Mouse (Mus musculus): Measurements from ENCODE around the gene Ptk7. TPM values are rescaled to one million over a fixed set of nuclear protein-coding genes. Genes with fewer than 3 reads are reported as not detected.

Gene Ptk7
- polyA plus RNA-seq, 1 experiment from 2014 or later, result 25.9 TPM

GRCm38 (mm10) chr17:46628471-46628790 lies 873 bp downstream of the Ptk7 start:
- H3K9ac ChIP-seq (ENCODE audit: low read depth, low read length), result peak overlapping the region; percentile 97
- H3K27me3 ChIP-seq (replicated peaks; ENCODE audit: control insufficient read depth, insufficient read depth, low read length), result no peaks in the 10 kb centered on the region
- H3K9me3 ChIP-seq (ENCODE audit: control insufficient read depth, low read length), result no peaks in the 10 kb centered on the region
- H3K4me2 ChIP-seq (ENCODE audit: low read length), result peak overlapping the region; percentile 85
- H3K36me3 ChIP-seq (ENCODE audit: control insufficient read depth, insufficient read depth, low read length), result peaks cover 4% of the 10 kb centered on the region; the same call in 1 of the 2 replicates
- peaks cover 24% of the 10 kb centered on the region for H3K4me1 ChIP-seq (ENCODE audit: control insufficient read depth, insufficient read depth, low read depth, low read length)
- peak; percentile 6; the same call in 1 of the 2 replicates for ATAC-seq
- peak overlapping the region; percentile 92 for H3K4me3 ChIP-seq (ENCODE audit: low read length)
- peak overlapping the region; percentile 90; the same call in 1 of the 2 replicates for H3K27ac ChIP-seq (ENCODE audit: low read depth, low read length)
- WGBS, result under 1% methylated on average over 13 of the region's 13 CpGs

DNA sequence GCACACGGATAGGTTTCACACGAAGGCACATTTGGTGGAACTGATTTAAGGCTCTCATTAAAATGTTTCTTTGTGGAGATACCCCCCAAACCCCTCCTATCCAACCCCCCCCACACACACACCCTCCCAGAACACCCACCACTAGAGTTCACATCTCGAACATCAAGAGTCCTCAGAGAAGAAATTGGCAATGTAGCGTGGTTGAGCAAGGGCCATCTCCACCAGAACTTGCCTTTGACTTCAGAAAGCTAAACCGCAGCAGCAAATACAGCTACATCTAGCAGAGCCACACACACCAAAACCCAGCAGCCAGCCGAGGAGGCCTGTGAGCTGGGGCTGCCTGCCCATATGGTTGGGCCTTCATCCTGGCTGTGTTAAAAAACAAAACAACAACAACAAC lies 1.9 kb downstream of the Ptk7 start:
- H3K4me1 ChIP-seq (ENCODE audit: control insufficient read depth, insufficient read depth, low read depth, low read length), result peaks cover 24% of the 10 kb centered on the region
- H3K4me2 ChIP-seq (ENCODE audit: low read length), result peak overlapping the region; percentile 85
- H3K4me3 ChIP-seq (ENCODE audit: low read length), result peak overlapping the region; percentile 92
- H3K27me3 ChIP-seq (replicated peaks; ENCODE audit: control insufficient read depth, insufficient read depth, low read length), result no peaks in the 10 kb centered on the region
- no peak overlapping the region for H3K9ac ChIP-seq (ENCODE audit: low read depth, low read length)
- no peak overlapping the region for H3K27ac ChIP-seq (ENCODE audit: low read depth, low read length)
- no peak for ATAC-seq
- peaks cover 4% of the 10 kb centered on the region; the same call in 1 of the 2 replicates for H3K36me3 ChIP-seq (ENCODE audit: control insufficient read depth, insufficient read depth, low read length)
- no peaks in the 10 kb centered on the region for H3K9me3 ChIP-seq (ENCODE audit: control insufficient read depth, low read length)
- 55% methylated on average over 6 of the region's 6 CpGs for WGBS

DNA sequence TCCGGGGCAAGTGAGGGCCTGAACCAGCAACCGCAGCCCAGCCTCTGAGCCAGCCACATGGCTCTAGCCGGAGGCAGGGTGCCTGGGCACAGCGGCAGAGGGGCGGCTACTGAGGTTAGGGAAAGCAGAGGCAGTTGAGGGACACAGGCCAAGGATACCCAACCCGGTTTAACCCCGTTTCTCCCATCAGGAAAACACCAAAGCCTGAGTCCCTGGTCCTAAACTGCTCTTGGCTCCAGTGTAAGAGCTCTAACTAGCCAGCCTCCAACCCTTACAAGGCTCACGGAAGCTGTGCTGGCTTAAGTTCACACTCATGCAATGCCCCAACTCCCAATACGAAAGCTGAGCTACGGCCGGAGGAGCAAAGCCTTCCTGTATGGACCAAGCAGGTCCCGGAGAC lies 4.7 kb downstream of the Ptk7 start:
- Histone ChIP-seq H3K9ac (ENCODE audit: low read depth, low read length) (peak overlapping the region; percentile 11; the same call in 1 of the 2 replicates), H3K36me3 (ENCODE audit: control insufficient read depth, insufficient read depth, low read length) (no peaks in the 10 kb centered on the region), H3K27me3 (replicated peaks; ENCODE audit: control insufficient read depth, insufficient read depth, low read length) (no peaks in the 10 kb centered on the region), H3K27ac (ENCODE audit: low read depth, low read length) (no peak overlapping the region), H3K4me1 (ENCODE audit: control insufficient read depth, insufficient read depth, low read depth, low read length) (peaks cover 31% of the 10 kb centered on the region), H3K9me3 (ENCODE audit: control insufficient read depth, low read length) (no peaks in the 10 kb centered on the region), H3K4me3 (ENCODE audit: low read length) (no peak overlapping the region), H3K4me2 (ENCODE audit: low read length) (no peak overlapping the region; the same call in 1 of the 2 replicates)
- 65% methylated on average over 12 of the region's 12 CpGs for WGBS
- ATAC-seq, result no peak

DNA sequence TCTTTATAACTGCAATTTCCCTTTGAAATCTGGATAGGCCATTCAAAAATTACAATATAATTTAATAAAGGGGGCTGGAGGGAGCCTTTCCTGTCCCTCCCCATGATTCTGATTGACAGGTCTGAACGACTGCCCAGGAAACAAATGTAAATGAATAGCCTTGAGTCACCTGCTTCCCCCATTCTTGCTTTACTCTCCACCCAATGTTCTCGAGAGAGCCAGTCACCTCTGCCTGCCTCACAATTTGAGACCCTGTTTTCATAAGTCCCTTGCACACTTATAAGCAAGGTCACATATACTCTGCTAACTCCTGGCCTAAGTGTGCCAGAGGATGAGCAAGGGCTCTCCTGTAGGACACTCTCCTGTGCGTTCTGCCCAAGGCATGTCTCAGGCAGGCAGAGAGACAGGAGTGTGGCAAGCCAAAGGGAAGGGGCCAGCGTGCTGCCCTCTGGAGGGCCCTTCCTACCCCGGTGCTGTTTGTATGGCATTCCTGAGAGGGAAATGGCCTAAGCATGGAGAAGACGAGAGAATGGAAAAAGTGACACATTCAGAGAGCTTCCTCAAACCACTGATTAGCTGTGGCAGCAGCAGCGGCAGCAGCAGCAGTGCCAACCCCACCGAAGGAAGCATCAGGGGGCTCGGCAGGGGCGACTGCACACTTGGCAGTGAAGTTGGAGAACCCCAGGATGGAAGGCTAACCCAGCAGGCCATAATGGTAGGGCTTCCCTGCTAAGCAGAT lies 5.3 kb downstream of the Ptk7 start:
- H3K9ac ChIP-seq (ENCODE audit: low read depth, low read length), result peak overlapping the region; percentile 11; the same call in 1 of the 2 replicates

DNA sequence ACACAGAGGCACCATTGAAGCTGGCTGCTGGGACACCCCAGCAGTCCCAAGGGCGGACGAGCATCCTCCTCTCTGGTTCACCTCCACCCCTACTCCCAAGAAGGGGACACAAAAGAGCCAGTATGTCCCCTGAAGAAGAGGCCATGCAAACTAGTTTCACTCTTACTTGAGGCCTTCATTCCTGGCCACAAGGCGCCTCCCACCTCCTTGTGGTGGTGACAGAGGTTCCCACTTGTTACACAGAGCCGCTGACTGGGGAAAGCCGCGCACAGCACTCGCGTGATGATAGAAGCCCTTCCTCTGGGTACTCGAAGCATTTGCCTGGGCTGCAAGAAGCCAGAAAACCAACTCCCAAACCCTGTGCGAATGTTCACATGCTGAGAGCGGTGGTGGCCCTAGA lies 7.0 kb downstream of the Ptk7 start:
- H3K27ac ChIP-seq (ENCODE audit: low read depth, low read length), result no peak overlapping the region
- WGBS, result 82% methylated on average over 11 of the region's 11 CpGs

More for the DNA sequence above, 5.3 kb downstream of the Ptk7 start:
- H3K27ac ChIP-seq (ENCODE audit: low read depth, low read length), result no peak overlapping the region
- 29% methylated on average over 10 of the region's 10 CpGs for WGBS
- H3K4me3 ChIP-seq (ENCODE audit: low read length), result no peak overlapping the region
- no peaks in the 10 kb centered on the region for H3K36me3 ChIP-seq (ENCODE audit: control insufficient read depth, insufficient read depth, low read length)
- no peak for ATAC-seq
- peaks cover 37% of the 10 kb centered on the region for H3K4me1 ChIP-seq (ENCODE audit: control insufficient read depth, insufficient read depth, low read depth, low read length)
- no peak overlapping the region; the same call in 1 of the 2 replicates for H3K4me2 ChIP-seq (ENCODE audit: low read length)
- no peaks in the 10 kb centered on the region for H3K27me3 ChIP-seq (replicated peaks; ENCODE audit: control insufficient read depth, insufficient read depth, low read length)
- no peaks in the 10 kb centered on the region for H3K9me3 ChIP-seq (ENCODE audit: control insufficient read depth, low read length)

DNA sequence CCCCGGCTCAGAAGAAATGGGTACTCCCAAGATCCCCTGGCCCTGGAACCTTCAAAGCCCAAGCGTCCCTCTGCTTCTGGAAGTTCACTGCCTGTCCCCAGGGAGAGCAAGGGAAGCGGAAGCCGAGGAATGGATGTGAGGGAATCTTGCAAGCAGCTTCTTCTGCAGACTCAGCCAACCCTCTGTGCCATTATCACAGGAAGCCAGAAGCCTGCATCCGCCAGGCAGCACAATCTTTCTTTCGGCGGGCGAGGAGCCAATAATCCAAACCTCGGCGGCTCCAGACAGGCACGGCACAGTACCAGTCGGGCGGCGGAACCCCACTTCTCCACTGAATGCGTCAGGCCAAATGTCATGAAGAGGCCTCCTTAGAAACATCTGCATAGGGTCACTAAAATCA lies 8.0 kb downstream of the Ptk7 start:
- H3K27ac ChIP-seq (ENCODE audit: low read depth, low read length), result peak overlapping the region; percentile 46
- H3K4me2 ChIP-seq (ENCODE audit: low read length), result peak overlapping the region; percentile 32
- no peaks in the 10 kb centered on the region for H3K27me3 ChIP-seq (replicated peaks; ENCODE audit: control insufficient read depth, insufficient read depth, low read length)
- H3K4me3 ChIP-seq (ENCODE audit: low read length), result no peak overlapping the region
- 0 out of 2 replicates have a peak overlapping the region, but pooled peaks have one; percentile 26 for H3K9ac ChIP-seq (ENCODE audit: low read depth, low read length)
- no peaks in the 10 kb centered on the region for H3K9me3 ChIP-seq (ENCODE audit: control insufficient read depth, low read length)
- no peaks in the 10 kb centered on the region for H3K36me3 ChIP-seq (ENCODE audit: control insufficient read depth, insufficient read depth, low read length)
- H3K4me1 ChIP-seq (ENCODE audit: control insufficient read depth, insufficient read depth, low read depth, low read length), result peaks cover 36% of the 10 kb centered on the region
- WGBS, result 49% methylated on average over 15 of the region's 15 CpGs
- no peak; the same call in 1 of the 2 replicates for ATAC-seq

More for the DNA sequence above, 7.0 kb downstream of the Ptk7 start:
- Histone ChIP-seq H3K4me2 (ENCODE audit: low read length) (no peak overlapping the region), H3K4me1 (ENCODE audit: control insufficient read depth, insufficient read depth, low read depth, low read length) (peaks cover 39% of the 10 kb centered on the region), H3K36me3 (ENCODE audit: control insufficient read depth, insufficient read depth, low read length) (no peaks in the 10 kb centered on the region), H3K4me3 (ENCODE audit: low read length) (no peak overlapping the region), H3K9me3 (ENCODE audit: control insufficient read depth, low read length) (no peaks in the 10 kb centered on the region), H3K27me3 (replicated peaks; ENCODE audit: control insufficient read depth, insufficient read depth, low read length) (no peaks in the 10 kb centered on the region), H3K9ac (ENCODE audit: low read depth, low read length) (no peak overlapping the region)
- no peak for ATAC-seq

GRCm38 (mm10) chr17:46619683-46620357 lies 9.5 kb downstream of the Ptk7 start:
- Histone ChIP-seq H3K9me3 (ENCODE audit: control insufficient read depth, low read length) (no peaks in the 10 kb centered on the region), H3K27me3 (replicated peaks; ENCODE audit: control insufficient read depth, insufficient read depth, low read length) (no peaks in the 10 kb centered on the region), H3K36me3 (ENCODE audit: control insufficient read depth, insufficient read depth, low read length) (no peaks in the 10 kb centered on the region), H3K27ac (ENCODE audit: low read depth, low read length) (peak overlapping the region; percentile 12), H3K4me2 (ENCODE audit: low read length) (peak overlapping the region; percentile 28; the same call in 1 of the 2 replicates), H3K9ac (ENCODE audit: low read depth, low read length) (peak overlapping the region; percentile 56), H3K4me1 (ENCODE audit: control insufficient read depth, insufficient read depth, low read depth, low read length) (peaks cover 36% of the 10 kb centered on the region), H3K4me3 (ENCODE audit: low read length) (no peak overlapping the region)
- 30% methylated on average over 16 of the region's 16 CpGs for WGBS
- no peak for ATAC-seq

DNA sequence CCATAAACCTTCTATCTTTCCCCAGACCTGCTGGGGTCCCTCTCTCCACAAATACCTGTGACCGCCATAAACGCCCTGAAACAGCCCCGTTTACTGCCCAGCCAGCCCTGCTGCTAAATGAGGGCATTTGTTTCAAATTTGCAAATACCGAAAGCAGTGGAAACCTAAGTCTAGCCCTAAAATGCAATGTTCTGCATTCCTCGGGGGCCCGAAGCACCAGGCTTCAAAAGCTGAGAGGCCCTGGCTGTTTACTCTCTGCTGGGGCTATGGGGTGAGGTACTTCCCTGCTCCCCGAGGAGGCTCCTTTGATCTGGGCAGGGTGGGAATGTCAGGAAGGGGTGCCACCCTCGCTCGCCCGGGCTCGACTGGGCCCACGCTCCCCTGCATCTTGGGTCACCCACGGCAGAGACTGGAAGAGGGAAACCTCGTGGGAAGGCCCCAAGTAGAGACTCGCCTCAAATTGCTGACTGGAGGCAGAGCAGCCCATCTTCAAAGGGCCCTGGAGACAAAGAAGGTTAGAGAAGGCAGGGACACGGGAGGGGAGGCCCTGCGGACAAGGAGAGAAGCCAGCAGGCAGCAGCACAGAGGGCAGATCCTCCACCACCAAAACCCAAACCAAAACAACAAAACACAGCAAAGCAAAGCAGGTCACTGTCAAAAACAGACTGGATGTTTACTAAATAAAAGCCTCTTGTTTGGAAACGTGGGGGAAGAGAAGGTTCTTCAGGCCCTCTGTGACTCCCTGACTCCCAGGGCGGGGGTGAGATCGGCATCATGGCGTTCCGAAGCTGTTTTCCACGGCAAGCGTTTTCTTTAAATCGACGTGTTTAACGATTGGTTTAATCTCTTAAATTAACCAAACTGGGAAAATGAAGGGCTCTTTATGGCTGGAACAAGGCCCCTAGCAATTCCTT lies 10.3 kb downstream of the Ptk7 start:
- no peaks in the 10 kb centered on the region for H3K9me3 ChIP-seq (ENCODE audit: control insufficient read depth, low read length)
- no peaks in the 10 kb centered on the region for H3K36me3 ChIP-seq (ENCODE audit: control insufficient read depth, insufficient read depth, low read length)
- H3K27me3 ChIP-seq (replicated peaks; ENCODE audit: control insufficient read depth, insufficient read depth, low read length), result no peaks in the 10 kb centered on the region
- H3K4me1 ChIP-seq (ENCODE audit: control insufficient read depth, insufficient read depth, low read depth, low read length), result peaks cover 35% of the 10 kb centered on the region
- no peak for ATAC-seq
- peak overlapping the region; percentile 56 for H3K9ac ChIP-seq (ENCODE audit: low read depth, low read length)
- peak overlapping the region; percentile 31 for H3K4me2 ChIP-seq (ENCODE audit: low read length)
- no peak overlapping the region for H3K4me3 ChIP-seq (ENCODE audit: low read length)
- H3K27ac ChIP-seq (ENCODE audit: low read depth, low read length), result peak overlapping the region; percentile 12
- WGBS, result 8% methylated on average over 27 of the region's 27 CpGs
